Mouse (Mus musculus): ENCODE results near the gene Pdcd7. TPM values are rescaled to one million over a fixed set of nuclear protein-coding genes. Genes with fewer than 3 reads are reported as not detected.

Gene Pdcd7
- 10 to 100 TPM; 19.1 to 22.4 TPM for total RNA-seq (2023)

GRCm38 (mm10) chr9:65345854-65346475 lies at the start of gene Pdcd7:
Gene Pdcd7 (plus strand): TSS chr9:65346104.

DNA sequence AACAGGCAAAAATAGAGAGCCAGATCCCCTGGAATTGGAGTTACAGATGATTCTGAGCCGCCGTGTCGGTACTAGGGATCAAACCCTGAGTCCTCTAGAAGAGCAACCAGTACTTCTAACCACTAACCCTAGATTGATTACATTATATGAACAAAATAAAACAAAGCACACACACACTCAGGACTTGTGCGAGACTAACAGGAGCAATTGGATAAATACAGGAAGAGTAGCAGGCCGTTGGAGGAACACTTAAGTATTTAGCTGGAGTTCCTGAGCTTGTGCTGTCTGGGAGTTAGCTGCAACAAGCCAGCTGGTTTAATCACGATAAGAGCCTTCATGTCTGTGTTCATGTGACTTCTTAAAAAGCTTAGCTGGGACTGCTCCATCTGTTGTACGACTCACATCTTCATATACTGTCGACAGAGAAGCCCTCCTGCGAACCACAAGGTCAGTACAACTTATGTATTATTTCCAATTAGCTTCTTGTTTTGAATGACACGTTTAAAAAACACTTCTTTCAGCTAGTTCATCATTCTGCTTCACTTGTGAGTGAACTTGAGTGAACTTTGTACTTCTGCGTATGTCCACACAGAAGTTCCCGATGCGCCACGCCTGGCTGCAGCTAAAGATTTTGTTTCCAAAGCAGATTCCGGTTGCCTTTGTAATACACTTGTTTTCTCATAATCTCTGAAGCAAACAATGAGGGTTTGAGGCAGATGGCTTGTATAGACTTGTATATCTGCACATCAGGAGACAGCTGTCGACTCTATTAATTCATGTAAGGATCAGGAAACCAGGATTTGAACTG lies 14.9 kb downstream of the Pdcd7 start, which contains the start of gene Ubap1l:
TSS of gene Ubap1l (plus strand) at position 401 of the 808 bp plus-strand sequence.

DNA sequence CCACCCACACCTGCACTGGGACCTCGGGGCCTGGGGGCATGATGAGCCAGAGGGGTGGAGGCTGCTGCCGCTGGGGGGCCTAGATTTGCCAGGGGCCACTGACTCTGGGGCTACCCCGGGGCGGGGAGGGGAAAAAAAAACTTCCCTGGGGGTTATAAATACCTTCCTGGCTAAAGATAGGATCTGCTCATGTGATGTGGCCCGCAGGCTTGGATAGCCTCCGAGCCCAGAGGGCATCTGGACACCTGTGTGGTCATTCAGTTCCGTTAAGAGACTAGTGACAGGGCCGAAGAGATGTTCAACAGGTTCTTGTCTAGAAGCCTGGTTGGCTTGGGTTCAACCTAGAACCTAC lies 45.7 kb downstream of the Pdcd7 start, which contains the start of gene Kbtbd13:
TSS of gene Kbtbd13 (minus strand) at position 40 of the 352 bp plus-strand sequence.

GRCm38 (mm10) chr9:65398279-65398678 lies 52.4 kb downstream of the Pdcd7 start, which contains the start of gene Rasl12:
Gene Rasl12 (plus strand): TSS chr9:65398506.

Other genes starting within 250 kb of the Pdcd7 start
- under 1 TPM; 0.12 to 0.15 TPM for gene Igdcc4, start 244.6 kb upstream of the Pdcd7 start, total RNA-seq (2023)
- not detected for gene Igdcc3, start 204.9 kb upstream of the Pdcd7 start, total RNA-seq (2023)
- gene Parp16, start 150.8 kb upstream of the Pdcd7 start, total RNA-seq (2023): 1 to 10 TPM; 5.7 to 8.7 TPM
- not detected for gene Cilp, start 80.9 kb upstream of the Pdcd7 start, total RNA-seq (2023)
- gene Clpx, start 51.8 kb upstream of the Pdcd7 start, total RNA-seq (2023): 10 to 100 TPM; 31.6 to 39.2 TPM
- 1 to 10 TPM; 1.9 to 3.0 TPM for gene Ubap1l, start 14.9 kb downstream of the Pdcd7 start, total RNA-seq (2023)
- gene Kbtbd13, start 45.5 kb downstream of the Pdcd7 start, total RNA-seq (2023): not detected
- not detected for gene Rasl12, start 52.4 kb downstream of the Pdcd7 start, total RNA-seq (2023)
- not detected for gene Slc51b, start 76.9 kb downstream of the Pdcd7 start, total RNA-seq (2023)
- 10 to 100 TPM; 28.0 to 30.1 TPM for gene Mtfmt, start 89.7 kb downstream of the Pdcd7 start, total RNA-seq (2023)
- 10 to 100 TPM; 56.3 to 59.6 TPM for gene Spg21, start 114.8 kb downstream of the Pdcd7 start, total RNA-seq (2023)
- gene Ankdd1a, start 174.1 kb downstream of the Pdcd7 start, total RNA-seq (2023): not detected
- gene Plekho2, start 233.9 kb downstream of the Pdcd7 start, total RNA-seq (2023): 100 to 1,000 TPM; 159 to 163 TPM
- gene Pif1, start 241.1 kb downstream of the Pdcd7 start, total RNA-seq (2023): under 1 TPM; 0.21 to 0.38 TPM

Data from B cell, adult 67 days (primary cell).